Mouse (Mus musculus): ENCODE measurements around the gene Per3.

Per3 gene

DNA sequence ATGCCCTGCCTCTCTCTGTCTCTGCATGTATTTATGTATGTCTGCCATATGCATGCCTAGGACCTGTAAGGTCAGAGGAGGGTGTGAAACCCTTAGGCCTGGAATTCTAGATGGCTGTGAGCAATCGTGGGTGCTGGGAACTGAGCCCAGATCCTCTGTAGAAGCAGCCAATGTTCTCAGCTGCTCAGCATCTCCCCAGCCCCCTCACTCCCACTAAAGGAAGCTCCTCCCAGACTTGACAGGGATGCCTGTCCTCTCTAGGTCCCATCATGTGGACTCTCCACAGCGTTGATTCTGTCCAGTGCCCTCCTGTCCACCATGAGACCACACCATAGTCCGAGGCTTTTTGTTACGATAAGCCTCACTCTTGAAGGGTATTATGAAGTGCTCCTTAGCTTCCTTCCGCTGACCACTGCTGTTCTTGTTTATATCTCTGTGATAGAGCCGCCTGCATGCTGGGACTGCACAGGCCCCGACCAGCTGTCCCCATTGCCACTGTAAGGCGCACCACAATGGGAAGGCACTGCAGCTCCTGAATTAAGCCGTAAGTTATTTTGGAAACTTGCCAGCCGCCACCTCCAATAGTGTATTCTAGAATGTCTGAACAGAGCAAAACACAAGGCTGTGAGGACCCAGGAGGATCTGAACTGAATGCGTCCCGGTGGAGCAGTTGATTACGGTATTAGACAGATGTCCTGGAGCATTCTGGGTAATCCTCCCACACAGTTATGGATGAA, 87.9 kb downstream of the Per3 start:
- no peak for DNase-seq

All from cerebellum, adult 9-10 months (tissue).